Mouse (Mus musculus): Measurements from ENCODE around the gene Epha8.

Epha8 gene

DNA sequence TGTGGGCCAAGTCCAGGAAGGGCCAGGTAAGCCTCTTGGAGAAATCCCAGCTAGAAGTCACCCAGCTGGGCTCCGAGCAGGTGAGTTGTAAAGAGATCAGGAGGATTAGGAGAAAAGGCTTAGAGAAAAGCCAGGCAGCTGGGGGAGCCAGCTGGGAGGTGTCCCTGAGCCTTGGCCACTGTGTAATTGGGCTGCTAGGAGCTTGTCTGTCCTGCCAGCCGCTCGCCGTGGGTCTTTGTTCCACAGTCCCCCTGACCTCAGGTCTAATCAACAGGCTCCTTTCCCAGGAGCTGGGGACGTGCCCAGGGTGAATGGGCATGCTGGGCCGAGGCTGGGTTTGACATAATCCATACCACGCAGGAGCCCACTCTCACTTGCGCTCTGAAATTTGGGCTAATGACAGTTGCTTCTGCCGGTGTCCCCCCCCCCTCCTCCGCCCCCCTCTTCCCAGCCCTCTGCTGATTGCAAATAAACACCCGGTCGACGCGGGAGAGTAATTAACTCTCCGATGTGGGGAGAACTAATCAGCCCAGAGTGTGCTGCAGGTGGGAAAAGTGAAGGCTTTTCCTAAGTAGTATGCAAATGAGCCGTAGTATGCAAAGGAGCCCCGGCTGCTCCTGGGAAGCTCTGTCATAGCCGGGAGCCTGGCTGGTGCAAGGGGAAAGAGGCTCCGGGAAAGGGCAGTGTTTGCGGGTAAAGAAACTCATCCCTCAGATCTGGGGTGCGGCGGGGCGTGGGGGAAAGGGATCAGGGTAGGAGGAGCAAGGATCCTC lies 51.7 kb downstream of the Epha8 start:
- DNase-seq (ENCODE audit: low spot score): no peak

DNA sequence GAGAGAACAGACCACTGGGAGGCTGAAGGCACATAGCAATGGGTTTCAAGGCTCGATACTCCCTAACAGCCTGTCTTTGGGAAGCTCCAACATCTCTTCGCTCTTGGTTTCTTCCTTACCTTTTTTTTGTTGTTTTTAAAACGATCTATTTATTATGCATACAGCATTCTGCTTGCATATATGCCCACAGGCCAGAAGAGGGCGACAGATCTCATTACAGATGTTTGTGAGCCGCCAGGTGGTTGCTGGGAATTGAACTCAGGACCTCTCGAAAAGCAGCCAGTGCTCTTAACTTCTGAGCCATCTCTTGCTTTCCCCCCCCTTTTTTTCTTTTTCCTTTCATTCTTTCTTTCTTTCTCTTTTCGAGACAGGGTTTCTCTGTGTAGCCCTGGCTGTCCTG lies 57.5 kb downstream of the Epha8 start:
- DNase-seq (ENCODE audit: low spot score): no peak

DNA sequence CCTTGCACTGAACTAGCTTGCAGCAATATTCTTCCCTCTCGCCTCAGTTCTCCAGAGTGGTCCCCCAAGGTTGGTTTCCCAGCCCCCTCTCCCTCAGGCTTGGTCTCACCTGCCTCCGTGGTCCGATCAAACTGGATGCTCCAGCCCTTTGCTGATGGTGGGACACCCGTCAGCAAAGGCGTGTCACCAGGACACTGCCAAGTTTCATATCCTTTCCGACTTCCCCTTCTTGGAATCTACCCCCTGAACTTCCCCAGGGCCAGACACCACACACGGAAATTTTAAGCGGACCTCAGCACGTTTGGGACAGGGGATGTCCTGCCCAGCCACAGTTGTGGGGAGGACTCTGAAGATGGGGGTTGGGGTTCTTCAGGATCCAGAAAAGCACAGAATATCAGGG lies 58.0 kb downstream of the Epha8 start, which contains the start of gene C1qa:
C1qa (minus strand) TSS at position 167 of the 400 bp plus-strand sequence.
- DNase-seq (ENCODE audit: low spot score): no peak

DNA sequence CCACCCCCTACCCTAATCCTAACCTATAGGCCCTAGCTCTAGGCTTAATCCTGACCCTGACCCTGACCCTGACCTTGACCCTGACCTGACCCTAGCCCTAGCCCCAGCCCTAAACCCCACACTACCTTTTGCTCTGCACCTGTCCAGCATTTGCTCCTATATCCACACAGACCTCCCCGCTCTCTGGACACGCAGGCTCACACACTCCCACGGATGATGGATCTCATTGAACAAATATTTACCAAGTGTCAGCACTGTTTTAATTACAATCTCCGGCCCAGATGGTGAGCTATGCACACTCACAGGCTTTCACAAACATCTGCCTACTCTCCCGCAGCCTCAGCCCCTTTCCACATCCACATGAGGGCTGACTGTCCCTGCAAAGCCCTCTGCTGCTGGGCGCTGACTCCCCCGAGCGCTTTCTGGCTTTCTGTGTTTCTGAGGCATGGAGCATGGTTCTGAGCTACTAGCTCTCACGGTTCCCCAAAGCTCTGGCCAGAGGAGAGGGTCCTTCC lies 58.5 kb downstream of the Epha8 start:
- no peak for DNase-seq (ENCODE audit: low spot score)

DNA sequence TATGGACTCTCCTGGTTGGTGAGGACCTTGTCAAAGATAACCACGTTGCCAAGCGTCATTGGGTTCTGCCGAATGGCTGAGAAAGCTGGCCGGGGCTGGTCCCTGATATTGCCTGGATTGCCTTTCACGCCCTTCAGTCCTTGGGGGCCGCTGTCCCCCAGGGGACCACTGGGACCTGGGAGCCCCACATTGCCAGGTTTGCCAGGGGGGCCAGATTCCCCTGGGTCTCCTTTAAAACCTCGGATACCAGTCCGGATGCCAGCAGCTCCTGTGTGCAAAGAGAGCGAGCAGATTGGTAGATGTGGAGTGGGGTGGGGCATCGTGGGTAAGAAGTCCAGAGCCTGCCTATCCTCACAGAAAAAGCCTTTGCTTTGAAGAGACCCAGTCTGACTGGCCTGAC lies 60.2 kb downstream of the Epha8 start:
- DNase-seq (ENCODE audit: low spot score): no peak

DNA sequence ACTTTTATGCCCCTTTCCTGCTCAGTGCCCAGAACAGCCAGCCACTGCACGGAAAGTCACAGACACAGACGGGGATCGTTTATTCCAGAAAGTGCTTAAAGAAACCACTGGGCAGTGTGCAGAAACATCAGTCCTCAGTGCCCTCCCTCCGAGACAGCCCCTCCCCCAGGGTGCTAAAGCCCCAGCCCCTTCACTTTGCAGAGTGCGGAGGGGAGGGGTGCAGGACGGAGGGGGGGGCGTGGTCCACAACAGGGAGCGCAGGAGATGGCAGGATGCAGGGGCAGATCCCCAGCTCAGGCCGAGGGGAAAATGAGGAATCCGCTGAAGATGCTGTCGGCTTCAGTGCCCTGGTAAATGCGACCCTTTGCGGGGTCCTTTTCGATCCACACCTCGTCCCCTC lies 60.8 kb downstream of the Epha8 start:
- DNase-seq (ENCODE audit: low spot score): no peak

DNA sequence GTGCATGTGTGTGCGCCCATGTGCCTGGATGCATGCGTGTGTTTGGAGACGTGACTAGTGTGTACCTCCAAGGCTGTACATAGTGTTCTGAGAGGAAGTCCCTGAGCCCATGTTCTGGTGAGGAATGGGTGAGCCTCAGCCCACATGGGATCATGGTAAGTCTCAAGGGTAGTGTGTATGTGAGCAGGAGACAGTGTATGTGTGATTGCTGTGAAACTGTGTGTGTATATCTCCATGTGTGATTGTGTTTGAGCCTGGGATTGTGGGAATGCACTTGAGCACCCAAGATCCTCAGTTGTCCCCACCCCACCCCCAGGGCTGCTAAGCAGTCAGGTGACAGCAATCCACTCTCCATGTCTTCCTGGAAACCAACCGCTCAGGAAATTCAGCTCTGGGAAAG lies 61.8 kb downstream of the Epha8 start:
- DNase-seq (ENCODE audit: low spot score): no peak

DNA sequence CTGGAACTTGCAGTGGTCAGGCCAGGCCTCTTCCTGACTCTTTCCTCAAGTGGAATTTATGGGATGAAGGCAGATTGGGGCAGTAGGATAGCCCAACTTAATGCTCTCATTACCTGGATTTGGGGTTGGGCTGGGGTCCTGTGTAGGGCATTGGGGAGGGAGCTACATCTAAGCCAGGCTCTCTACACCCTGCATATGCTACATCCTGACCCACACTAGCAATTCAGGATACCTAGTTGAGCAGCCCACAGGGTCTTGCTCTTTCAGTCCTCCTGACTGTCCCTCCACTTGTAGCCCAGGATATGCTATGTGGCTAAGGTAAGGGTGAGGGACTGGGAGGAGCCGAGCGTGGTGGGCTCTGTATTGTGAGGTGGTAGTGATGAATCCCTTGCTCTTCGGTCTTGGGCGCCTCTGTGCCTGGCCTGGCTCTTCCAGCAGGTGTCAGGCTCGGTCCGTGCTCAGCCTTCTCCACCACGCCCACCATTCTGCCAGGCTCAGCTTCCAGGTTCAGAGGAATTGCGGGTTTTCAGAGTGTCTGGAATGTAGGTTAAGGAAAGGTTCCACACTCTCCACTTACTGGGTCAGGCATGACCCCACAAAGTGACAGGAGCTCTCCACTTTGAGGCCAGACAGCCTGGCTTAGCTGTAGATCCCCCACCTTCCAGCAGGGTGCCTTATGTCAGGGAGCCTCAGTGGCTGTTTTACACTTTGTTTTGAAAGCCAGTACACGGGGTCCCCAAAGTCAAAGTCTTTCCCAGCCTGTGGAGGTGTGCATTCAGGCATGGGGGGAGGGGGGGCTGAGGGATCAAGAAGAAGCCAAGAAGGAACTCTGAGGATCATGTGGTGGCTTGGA lies 62.7 kb downstream of the Epha8 start:
- DNase-seq (ENCODE audit: low spot score): peak; percentile 41

DNA sequence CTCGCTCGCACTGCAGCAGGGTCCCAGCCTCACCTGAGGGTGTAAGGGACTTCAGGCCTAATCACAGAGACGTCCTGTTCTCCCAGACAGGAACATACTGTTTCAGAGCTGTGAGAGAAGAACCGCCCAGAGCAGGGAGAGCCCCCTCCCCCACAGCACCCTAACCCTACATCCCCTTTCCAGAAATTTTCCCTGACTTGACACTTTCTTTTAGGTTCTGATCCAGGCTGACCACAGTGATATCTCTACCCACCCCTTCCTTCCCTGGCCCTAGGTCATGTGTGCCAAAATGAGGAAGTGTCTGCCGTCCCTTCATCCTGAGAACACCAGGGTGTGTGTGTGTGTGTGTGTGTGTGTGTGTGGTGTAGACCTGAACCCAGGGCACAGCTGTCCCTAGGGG lies 63.8 kb downstream of the Epha8 start, which contains the start of gene C1qc:
C1qc (minus strand) TSS at position 255 of the 400 bp plus-strand sequence.
- no peak for DNase-seq (ENCODE audit: low spot score)

DNA sequence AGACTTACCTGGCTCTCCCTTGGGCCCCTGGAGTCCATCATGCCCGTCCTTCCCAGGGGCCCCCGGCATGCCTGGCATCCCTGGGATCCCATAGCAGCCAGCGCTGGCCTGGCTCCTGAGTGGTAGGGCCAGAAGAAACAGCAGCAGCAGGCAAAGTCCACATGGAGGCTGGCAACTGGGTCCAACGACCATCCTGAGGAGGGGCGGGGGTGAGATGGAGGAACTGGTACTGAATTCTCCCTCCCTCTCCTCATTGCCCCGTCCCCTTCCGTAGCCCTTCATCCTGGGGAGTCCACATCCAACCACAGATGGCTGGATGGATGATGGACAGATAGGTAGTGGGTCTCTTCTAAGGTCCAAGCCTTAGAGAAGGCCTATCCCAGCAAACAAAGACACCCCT lies 64.2 kb downstream of the Epha8 start:
- no peak for DNase-seq (ENCODE audit: low spot score)

DNA sequence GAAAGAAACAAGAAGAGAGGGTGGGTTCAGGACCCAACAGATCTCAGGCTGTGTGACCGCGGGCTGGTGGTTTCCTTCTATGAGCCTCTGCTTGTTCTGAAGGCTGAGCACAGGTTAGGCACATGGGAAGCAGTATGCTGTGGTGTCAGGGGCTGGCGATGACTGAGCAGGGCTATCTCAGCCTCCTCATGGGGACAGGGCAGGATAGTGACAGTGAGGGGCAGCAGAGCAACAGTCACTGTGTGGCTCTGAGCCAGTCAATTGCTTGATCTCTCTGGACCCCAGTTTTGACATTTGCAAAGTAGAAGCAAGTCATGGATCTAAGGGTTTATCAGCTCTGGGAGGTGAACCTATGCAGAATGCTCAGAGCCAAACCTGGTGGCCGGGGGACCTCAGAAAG lies 65.5 kb downstream of the Epha8 start:
- no peak for DNase-seq (ENCODE audit: low spot score)

DNA sequence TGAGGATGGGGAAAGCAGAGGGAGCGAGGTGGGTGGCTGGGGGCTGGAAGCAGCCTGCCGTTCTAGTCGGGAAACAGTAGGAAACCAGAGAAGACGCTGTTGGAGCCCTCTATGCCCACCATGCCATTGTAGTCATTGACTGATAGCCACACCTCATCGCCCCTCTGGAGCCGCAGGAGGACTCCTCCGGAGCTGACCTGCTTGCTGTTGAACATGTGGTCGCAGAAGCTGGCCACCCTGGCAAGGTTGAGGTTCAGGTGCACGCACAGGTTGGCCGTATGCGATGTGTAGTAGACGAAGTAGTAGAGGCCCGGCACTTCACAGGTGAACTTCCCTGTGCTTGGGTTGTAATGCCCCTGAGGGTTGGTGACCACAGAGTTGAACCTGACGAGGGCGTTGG lies 66.6 kb downstream of the Epha8 start:
- DNase-seq (ENCODE audit: low spot score): no peak

DNA sequence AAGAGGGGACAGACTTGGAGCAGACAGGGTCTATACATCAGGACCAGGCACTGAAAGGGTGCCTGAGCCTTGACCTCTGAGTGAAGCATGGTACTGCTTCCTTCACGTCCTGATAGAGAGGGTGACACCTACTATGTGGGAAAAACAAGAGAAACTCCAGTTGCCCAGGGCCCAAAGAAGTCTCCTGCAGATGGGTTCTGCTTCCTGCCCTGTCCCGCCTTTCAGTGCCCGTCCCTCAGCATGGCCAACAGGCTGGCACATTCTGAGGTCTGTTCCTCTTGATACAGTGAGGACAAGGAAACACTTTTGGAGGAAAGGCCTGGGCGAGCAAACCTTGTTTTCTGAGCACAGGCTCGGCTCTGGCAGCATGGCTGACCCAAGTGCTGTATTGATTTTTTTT lies 68.9 kb downstream of the Epha8 start:
- no peak for DNase-seq (ENCODE audit: low spot score)

DNA sequence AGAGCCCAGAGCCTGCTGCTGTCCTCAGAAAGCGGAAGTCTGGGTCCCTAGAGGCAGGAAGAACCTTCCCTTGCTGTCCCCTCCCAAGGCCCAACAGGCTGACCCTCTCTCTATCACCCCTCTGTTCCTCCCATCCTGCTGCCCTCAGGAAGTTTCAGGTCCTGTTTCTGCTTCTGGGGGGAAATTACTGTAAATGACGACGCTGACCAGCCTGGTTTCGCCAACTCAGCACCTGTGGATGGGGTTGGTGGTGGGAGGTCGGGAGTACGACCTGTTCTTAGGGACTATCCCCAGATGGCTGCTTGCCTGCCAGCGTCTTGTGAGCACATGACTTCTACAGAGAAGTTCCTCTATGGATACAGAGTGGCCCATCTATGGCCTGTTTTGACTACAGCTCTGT lies 70.5 kb downstream of the Epha8 start, which contains the start of gene C1qb:
C1qb (minus strand) TSS at position 87 of the 400 bp plus-strand sequence.
- DNase-seq (ENCODE audit: low spot score): no peak
